Mouse (Mus musculus) bone marrow, adult 2 months (tissue): ENCODE results near the gene Capn15.

Source experiments
- CTCF ChIP-seq: fragments of 200-500 bp; IDR thresholded peaks from 2 replicates; pipeline ENCODE4 v1.5.1; 2011; ENCODE audit warnings: low read length, control low read depth; ENCODE audit not compliant: control insufficient read depth, insufficient read depth
- POLR2A ChIP-seq: fragments of 200-500 bp; IDR thresholded peaks from 2 replicates; pipeline ENCODE4 v1.6.1; 2011; ENCODE audit warnings: low read depth, mild to moderate bottlenecking, control low read depth, low read length, borderline replicate concordance; ENCODE audit not compliant: control insufficient read depth

GRCm38 (mm10) chr17:25954671-25955070 lies 30.9 kb downstream of the Capn15 start:
- TF ChIP-seq CTCF, result no peak
- TF ChIP-seq POLR2A, result no peak
